In genomic region chr3:96838996-96839645, GRCm38 (mm10) we compare ENCODE assay signal across 25 mouse cellular contexts. TPM values are rescaled to one million over a fixed set of nuclear protein-coding genes. Genes with fewer than 3 reads are reported as not detected.
DNase-seq lines count a peak whose midpoint lies in the region; ATAC-seq and TF ChIP-seq lines count a peak whose summit lies in the region.
"Had no signal": no experiment of that assay in that cellular context is flagged by ENCODE, and none has a peak within 500 bp of the region (broad histone marks: within the 10 kb centered on the region; RNA-seq: fewer than 3 reads in every experiment).

No protein-coding gene starts in this region.

- H3K9me3 ChIP-seq in liver, postnatal 0 days (ENCODE audit: low read length) = no peaks in the 10 kb centered on the region
- H3K9me3 ChIP-seq in liver, embryonic 12.5 days (replicated peaks) = no peaks in the 10 kb centered on the region
- H3K9me3 ChIP-seq in forebrain, embryonic 10.5 days = no peaks in the 10 kb centered on the region
- H3K9me3 ChIP-seq: limb, embryonic 12.5 days; megakaryocyte, embryonic 14.5 days; midbrain, embryonic 15.5 days had no signal

- peak; percentile 55; the same call in 1 of the 2 replicates for ATAC-seq in liver, postnatal 0 days
- no peak for ATAC-seq in liver, embryonic 12.5 days
- ATAC-seq: forebrain, embryonic 16.5 days; midbrain, embryonic 15.5 days had no signal

- DNase-seq in liver, postnatal 0 days = no peak
- DNase-seq in kidney, adult 8-10 months = peak; percentile 65 to 76
- DNase-seq in kidney, postnatal 25 days = peak; percentile 48 to 85
- no peak for DNase-seq in layer of hippocampus, postnatal 14 days (ENCODE audit: low spot score in 2 of 2)
- DNase-seq in forebrain, embryonic 10.5 days (ENCODE audit: extremely low spot score, low spot score) = no peak
- DNase-seq in adrenal gland, adult (ENCODE audit: inconsistent age in 2 of 2, low spot score in 1 of 2) = no peak
- DNase-seq: adrenal gland, adult 2 months; cerebellum, adult 9-11 months; gastrocnemius, postnatal 25 days; layer of hippocampus, adult 9-11 months; lung, adult 2 months; thymus, postnatal 4 days had no signal

- WGBS in liver, postnatal 0 days (ENCODE audit: insufficient replicate concordance) = 61% methylated on average over 7 of the region's 7 CpGs
- 58% methylated on average over 7 of the region's 7 CpGs for whole genome bisulfite sequencing in liver, embryonic 12.5 days (ENCODE audit: insufficient replicate concordance)
- WGBS in forebrain, embryonic 10.5 days = 85% methylated on average over 7 of the region's 7 CpGs

- H3K36me3 ChIP-seq in liver, postnatal 0 days (replicated peaks; ENCODE audit: insufficient read depth, low read length) = no peaks in the 10 kb centered on the region
- H3K36me3 ChIP-seq in liver, embryonic 12.5 days = no peaks in the 10 kb centered on the region
- no peaks in the 10 kb centered on the region for H3K36me3 ChIP-seq in forebrain, embryonic 10.5 days (replicated peaks)
- H3K36me3 ChIP-seq: limb, embryonic 12.5 days; midbrain, embryonic 15.5 days had no signal

- no peak overlapping the region for H3K4me3 ChIP-seq in liver, postnatal 0 days (ENCODE audit: low read depth, low read length)
- no peak overlapping the region for H3K4me3 ChIP-seq in liver, embryonic 12.5 days
- no peak overlapping the region for H3K4me3 ChIP-seq in forebrain, embryonic 10.5 days
- H3K4me3 ChIP-seq: erythroblast, embryonic 14.5 days; limb, embryonic 12.5 days; megakaryocyte, embryonic 14.5 days; midbrain, embryonic 15.5 days; myocyte had no signal

- no peak overlapping the region for H3K9ac ChIP-seq in liver, postnatal 0 days (replicated peaks)
- no peak overlapping the region for H3K9ac ChIP-seq in liver, embryonic 12.5 days
- H3K9ac ChIP-seq: limb, embryonic 12.5 days; midbrain, embryonic 15.5 days had no signal

- no peak for TF ChIP-seq EP300 in liver, postnatal 0 days (IDR thresholded peaks at IDR 0.05; ENCODE audit: low read depth)

- peak overlapping the region; percentile 64 for H3K27ac ChIP-seq in liver, postnatal 0 days (ENCODE audit: low read depth)
- H3K27ac ChIP-seq in liver, embryonic 12.5 days = no peak overlapping the region
- H3K27ac ChIP-seq in forebrain, embryonic 10.5 days = no peak overlapping the region
- H3K27ac ChIP-seq: limb, embryonic 12.5 days; midbrain, embryonic 15.5 days had no signal

- TF ChIP-seq CTCF in liver, postnatal 0 days (IDR thresholded peaks at IDR 0.05; ENCODE audit: low read depth) = no peak

- H3K4me1 ChIP-seq in liver, postnatal 0 days (ENCODE audit: insufficient read depth) = peaks cover 9% of the 10 kb centered on the region
- H3K4me1 ChIP-seq in liver, embryonic 12.5 days = no peaks in the 10 kb centered on the region
- no peaks in the 10 kb centered on the region for H3K4me1 ChIP-seq in forebrain, embryonic 10.5 days
- H3K4me1 ChIP-seq: limb, embryonic 12.5 days; megakaryocyte, embryonic 14.5 days; midbrain, embryonic 15.5 days had no signal

- no peaks in the 10 kb centered on the region for H3K27me3 ChIP-seq in liver, postnatal 0 days (ENCODE audit: insufficient read depth, low read length)
- no peaks in the 10 kb centered on the region for H3K27me3 ChIP-seq in liver, embryonic 12.5 days (replicated peaks)
- no peaks in the 10 kb centered on the region for H3K27me3 ChIP-seq in forebrain, embryonic 10.5 days (ENCODE audit: poor library complexity, severe bottlenecking)
- H3K27me3 ChIP-seq: limb, embryonic 12.5 days; midbrain, embryonic 15.5 days had no signal

- no peak overlapping the region for H3K4me2 ChIP-seq in liver, postnatal 0 days (ENCODE audit: low read depth, low read length)
- no peak overlapping the region for H3K4me2 ChIP-seq in liver, embryonic 12.5 days
- H3K4me2 ChIP-seq: limb, embryonic 12.5 days; midbrain, embryonic 15.5 days had no signal

RNA-seq across cellular contexts. Expression of gene Cd160, which starts 10.0 kb away (rescaled TPM):
- 0.78 and 0.89 TPM in 2 replicates for polyA plus RNA-seq in liver, postnatal 0 days (2015; fragmentation: Nextera tagmentation; extraction: Ambion mirVana)
- 0.08 and 0.13 TPM in 2 replicates for polyA plus RNA-seq in liver, embryonic 12.5 days (2016; fragmentation: Nextera tagmentation; extraction: Ambion mirVana)
- total RNA-seq in layer of hippocampus, postnatal 14 days (2021) = not detected
- polyA plus RNA-seq in forebrain, embryonic 10.5 days (2016; fragmentation: Nextera tagmentation; extraction: Ambion mirVana) = 0.05 and 0.18 TPM in 2 replicates
- total RNA-seq: adrenal gland, adult 2 months; gastrocnemius, postnatal 25 days had no signal
- polyA plus RNA-seq: cortical plate, adult 2 months; embryonic facial prominence, embryonic 11.5 days; erythroblast, embryonic 14.5 days had no signal

RNA-seq across cellular contexts. Expression of gene Pdzk1, which starts 10.0 kb away (rescaled TPM):
- polyA plus RNA-seq in liver, postnatal 0 days (2015; fragmentation: Nextera tagmentation; extraction: Ambion mirVana) = 49.4 and 57.7 TPM in 2 replicates
- 6.1 and 6.4 TPM in 2 replicates for polyA plus RNA-seq in liver, embryonic 12.5 days (2016; fragmentation: Nextera tagmentation; extraction: Ambion mirVana)
- total RNA-seq in layer of hippocampus, postnatal 14 days (2021) = under 1 TPM; 0.29 to 0.58 TPM
- not detected in 2 replicates for polyA plus RNA-seq in forebrain, embryonic 10.5 days (2016; fragmentation: Nextera tagmentation; extraction: Ambion mirVana)
- total RNA-seq: gastrocnemius, postnatal 25 days had no signal
- polyA plus RNA-seq: adrenal gland, adult 2 months; C2C12; embryonic facial prominence, embryonic 11.5 days; erythroblast, embryonic 14.5 days; hindbrain, embryonic 11.5 days; limb, embryonic 12.5 days; neural tube, embryonic 14.5 days; stomach, embryonic 14.5 days had no signal

Comparison
In these comparisons a context has a peak if more than half of its experiments do, and no peak if none do; other contexts are left out.
1. DNase-seq: peak in kidney, adult 8-10 months (2 of 2) and kidney, postnatal 25 days (2 of 2); none in liver, postnatal 0 days (single experiment), layer of hippocampus, postnatal 14 days (0 of 2), forebrain, embryonic 10.5 days (single experiment) and adrenal gland, adult (0 of 2).